In the genomic region with DNA sequence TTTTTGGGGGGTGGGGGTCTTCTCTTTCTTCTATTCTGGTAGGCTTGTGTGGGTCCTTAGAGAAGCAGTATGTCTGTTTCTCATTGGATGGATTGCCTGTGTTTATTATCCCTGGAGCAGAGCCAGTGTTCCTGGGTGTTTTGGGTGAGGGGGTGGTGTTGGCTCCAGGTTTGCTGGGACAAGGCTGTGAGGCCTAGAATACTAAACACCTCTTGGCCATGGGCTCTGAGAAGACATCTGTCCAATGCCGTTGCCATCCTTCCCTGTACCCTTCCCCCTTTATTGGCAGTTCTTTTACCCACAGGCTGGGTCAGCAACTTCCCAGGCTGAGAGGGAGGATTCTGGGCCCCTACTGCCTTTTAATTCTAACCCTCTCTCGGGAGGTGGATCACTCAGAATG, we compare ENCODE assay signal across 20 mouse cellular contexts. TPM values are rescaled to one million over a fixed set of nuclear protein-coding genes. Genes with fewer than 3 reads are reported as not detected.
DNase-seq lines count a peak whose midpoint lies in the region; ATAC-seq and TF ChIP-seq lines count a peak whose summit lies in the region.
"Had no signal": no experiment of that assay in that cellular context is flagged by ENCODE, and none has a peak within 500 bp of the region (broad histone marks: within the 10 kb centered on the region; RNA-seq: fewer than 3 reads in every experiment).

No protein-coding gene starts in this region.

- DNase-seq in cerebellum, postnatal 14 days, result peak; percentile 35 to 46
- DNase-seq in cerebellum, adult 18-20 months, result no peak
- DNase-seq in brain, embryonic 14.5 days (ENCODE audit: low read depth), result peak; percentile 44
- no peak for DNase-seq in kidney, adult 18-20 months
- DNase-seq: adrenal gland, postnatal 10 days; cerebellum, adult 11 months; heart, adult 18-20 months; heart, postnatal 36 days; lung, adult 2 months; lung, postnatal 36 days had no signal

- H3K9ac ChIP-seq in hindbrain, embryonic 13.5 days, result no peak overlapping the region
- no peak overlapping the region for H3K9ac ChIP-seq in hindbrain, embryonic 12.5 days
- no peak overlapping the region for H3K9ac ChIP-seq in midbrain, embryonic 16.5 days (ENCODE audit: low read depth, low read length)
- H3K9ac ChIP-seq in midbrain, embryonic 13.5 days (replicated peaks), result no peak overlapping the region
- H3K9ac ChIP-seq: limb, embryonic 12.5 days; liver, embryonic 12.5 days had no signal

- no peaks in the 10 kb centered on the region for H3K27me3 ChIP-seq in hindbrain, embryonic 13.5 days
- no peaks in the 10 kb centered on the region for H3K27me3 ChIP-seq in hindbrain, embryonic 12.5 days
- H3K27me3 ChIP-seq in midbrain, embryonic 16.5 days (ENCODE audit: control insufficient read depth, insufficient read depth, low read depth, low read length), result no peaks in the 10 kb centered on the region
- H3K27me3 ChIP-seq in midbrain, embryonic 13.5 days, result no peaks in the 10 kb centered on the region
- H3K27me3 ChIP-seq: limb, embryonic 12.5 days; liver, embryonic 12.5 days had no signal

- 59% methylated on average over 2 of the region's 2 CpGs for WGBS in hindbrain, embryonic 13.5 days
- whole genome bisulfite sequencing in hindbrain, embryonic 12.5 days, result 89% methylated on average over 2 of the region's 2 CpGs
- 88% methylated on average over 2 of the region's 2 CpGs for WGBS in midbrain, embryonic 16.5 days
- WGBS in midbrain, embryonic 13.5 days, result 70% methylated on average over 2 of the region's 2 CpGs

- no peak for TF ChIP-seq CTCF in brain, embryonic 14.5 days (IDR thresholded peaks at IDR 0.05; ENCODE audit: borderline replicate concordance, extremely low read depth, insufficient read depth, insufficient read length)

- H3K36me3 ChIP-seq in hindbrain, embryonic 13.5 days, result peaks cover 4% of the 10 kb centered on the region; the same call in 1 of the 2 replicates
- H3K36me3 ChIP-seq in hindbrain, embryonic 12.5 days, result no peaks in the 10 kb centered on the region
- no peaks in the 10 kb centered on the region for H3K36me3 ChIP-seq in midbrain, embryonic 16.5 days (ENCODE audit: control insufficient read depth, insufficient read depth, low read length)
- H3K36me3 ChIP-seq in midbrain, embryonic 13.5 days, result peaks cover 8% of the 10 kb centered on the region

- H3K4me3 ChIP-seq in hindbrain, embryonic 13.5 days, result no peak overlapping the region
- no peak overlapping the region for H3K4me3 ChIP-seq in hindbrain, embryonic 12.5 days
- H3K4me3 ChIP-seq in midbrain, embryonic 16.5 days (ENCODE audit: low read depth, low read length), result no peak overlapping the region
- H3K4me3 ChIP-seq in midbrain, embryonic 13.5 days (replicated peaks), result no peak overlapping the region
- H3K4me3 ChIP-seq: forebrain, embryonic 10.5 days; limb, embryonic 12.5 days; liver, embryonic 12.5 days had no signal

- no peaks in the 10 kb centered on the region for H3K9me3 ChIP-seq in hindbrain, embryonic 13.5 days
- no peaks in the 10 kb centered on the region for H3K9me3 ChIP-seq in hindbrain, embryonic 12.5 days (replicated peaks)
- no peaks in the 10 kb centered on the region for H3K9me3 ChIP-seq in midbrain, embryonic 16.5 days (replicated peaks; ENCODE audit: control insufficient read depth, low read length, poor library complexity, severe bottlenecking)
- H3K9me3 ChIP-seq in midbrain, embryonic 13.5 days, result no peaks in the 10 kb centered on the region
- H3K9me3 ChIP-seq: forebrain, embryonic 10.5 days; limb, embryonic 12.5 days; liver, embryonic 12.5 days had no signal

- no peak for TF ChIP-seq POLR2A in brain, embryonic 14.5 days (IDR thresholded peaks at IDR 0.05; ENCODE audit: borderline replicate concordance, extremely low read depth, insufficient read depth, insufficient read length, poor library complexity, severe bottlenecking)

- H3K4me2 ChIP-seq in hindbrain, embryonic 13.5 days, result no peak overlapping the region
- no peak overlapping the region for H3K4me2 ChIP-seq in hindbrain, embryonic 12.5 days (replicated peaks)
- no peak overlapping the region for H3K4me2 ChIP-seq in midbrain, embryonic 16.5 days (ENCODE audit: low read length)
- H3K4me2 ChIP-seq in midbrain, embryonic 13.5 days (replicated peaks), result no peak overlapping the region
- H3K4me2 ChIP-seq: limb, embryonic 12.5 days; liver, embryonic 12.5 days had no signal

- H3K27ac ChIP-seq in hindbrain, embryonic 13.5 days, result no peak overlapping the region
- H3K27ac ChIP-seq in hindbrain, embryonic 12.5 days, result no peak overlapping the region
- no peak overlapping the region for H3K27ac ChIP-seq in midbrain, embryonic 16.5 days (ENCODE audit: low read length)
- H3K27ac ChIP-seq in midbrain, embryonic 13.5 days, result no peak overlapping the region
- H3K27ac ChIP-seq: forebrain, embryonic 10.5 days; limb, embryonic 12.5 days; liver, embryonic 12.5 days had no signal

- H3K4me1 ChIP-seq in hindbrain, embryonic 13.5 days (replicated peaks), result peaks cover 28% of the 10 kb centered on the region
- peaks cover 10% of the 10 kb centered on the region for H3K4me1 ChIP-seq in hindbrain, embryonic 12.5 days
- peaks cover 15% of the 10 kb centered on the region for H3K4me1 ChIP-seq in midbrain, embryonic 16.5 days (ENCODE audit: control insufficient read depth, insufficient read depth, low read length)
- peaks cover 31% of the 10 kb centered on the region for H3K4me1 ChIP-seq in midbrain, embryonic 13.5 days (replicated peaks)

- peak; percentile 61 for ATAC-seq in hindbrain, embryonic 13.5 days (ENCODE audit: low FRiP score)
- ATAC-seq in hindbrain, embryonic 12.5 days (ENCODE audit: low FRiP score), result no peak
- ATAC-seq in midbrain, embryonic 16.5 days, result 0 out of 2 replicates have a peak, but pooled peaks have one; percentile 51
- no peak for ATAC-seq in midbrain, embryonic 13.5 days
- ATAC-seq: activated CD4-positive, CD25-positive, alpha-beta regulatory T cell, adult 4 months; CD4-positive, CD25-positive, alpha-beta regulatory T cell, adult 4 months; intestine, embryonic 16.5 days; liver, embryonic 12.5 days had no signal

RNA-seq across cellular contexts. Expression of a gene that starts 6.7 kb away (rescaled TPM):
- polyA plus RNA-seq in hindbrain, embryonic 13.5 days (2015; fragmentation: Nextera tagmentation; extraction: Ambion mirVana), result 44.2 and 48.3 TPM in 2 replicates
- 60.8 and 72.2 TPM in 2 replicates for polyA plus RNA-seq in hindbrain, embryonic 12.5 days (2016; fragmentation: Nextera tagmentation; extraction: Ambion mirVana)
- 41.8 and 42.0 TPM in 2 replicates for polyA plus RNA-seq in midbrain, embryonic 16.5 days (2015; fragmentation: Nextera tagmentation; extraction: Ambion mirVana)
- polyA plus RNA-seq in midbrain, embryonic 13.5 days (2015; fragmentation: Nextera tagmentation; extraction: Ambion mirVana), result 46.4 and 53.2 TPM in 2 replicates
- polyA plus RNA-seq in brain, embryonic 14.5 days (2012; rRNA removed), result 42.4 and 56.4 TPM in 2 replicates

RNA-seq across cellular contexts. Expression of a gene that starts 25.8 kb away (rescaled TPM):
- polyA plus RNA-seq in hindbrain, embryonic 13.5 days (2015; fragmentation: Nextera tagmentation; extraction: Ambion mirVana), result 2.5 and 3.0 TPM in 2 replicates
- 1.1 and 2.0 TPM in 2 replicates for polyA plus RNA-seq in hindbrain, embryonic 12.5 days (2016; fragmentation: Nextera tagmentation; extraction: Ambion mirVana)
- 3.3 and 3.8 TPM in 2 replicates for polyA plus RNA-seq in midbrain, embryonic 16.5 days (2015; fragmentation: Nextera tagmentation; extraction: Ambion mirVana)
- 1.4 and 2.1 TPM in 2 replicates for polyA plus RNA-seq in midbrain, embryonic 13.5 days (2015; fragmentation: Nextera tagmentation; extraction: Ambion mirVana)
- polyA plus RNA-seq in brain, embryonic 14.5 days (2012; rRNA removed), result 5.7 and 6.2 TPM in 2 replicates

RNA-seq across cellular contexts. Expression of a gene that starts 30.2 kb away (rescaled TPM):
- polyA plus RNA-seq in hindbrain, embryonic 13.5 days (2015; fragmentation: Nextera tagmentation; extraction: Ambion mirVana), result 16.0 and 18.7 TPM in 2 replicates
- 9.5 and 10.0 TPM in 2 replicates for polyA plus RNA-seq in hindbrain, embryonic 12.5 days (2016; fragmentation: Nextera tagmentation; extraction: Ambion mirVana)
- polyA plus RNA-seq in midbrain, embryonic 16.5 days (2015; fragmentation: Nextera tagmentation; extraction: Ambion mirVana), result 23.6 and 27.2 TPM in 2 replicates
- polyA plus RNA-seq in midbrain, embryonic 13.5 days (2015; fragmentation: Nextera tagmentation; extraction: Ambion mirVana), result 20.8 and 21.9 TPM in 2 replicates
- polyA plus RNA-seq in brain, embryonic 14.5 days (2012; rRNA removed), result 19.8 and 23.3 TPM in 2 replicates

RNA-seq across cellular contexts. Expression of a gene that starts 36.0 kb away (rescaled TPM):
- polyA plus RNA-seq in hindbrain, embryonic 13.5 days (2015; fragmentation: Nextera tagmentation; extraction: Ambion mirVana), result 40.9 and 42.3 TPM in 2 replicates
- polyA plus RNA-seq in hindbrain, embryonic 12.5 days (2016; fragmentation: Nextera tagmentation; extraction: Ambion mirVana), result 35.1 and 40.1 TPM in 2 replicates
- polyA plus RNA-seq in midbrain, embryonic 16.5 days (2015; fragmentation: Nextera tagmentation; extraction: Ambion mirVana), result 44.9 and 45.2 TPM in 2 replicates
- polyA plus RNA-seq in midbrain, embryonic 13.5 days (2015; fragmentation: Nextera tagmentation; extraction: Ambion mirVana), result 34.6 and 41.5 TPM in 2 replicates
- polyA plus RNA-seq in brain, embryonic 14.5 days (2012; rRNA removed), result 41.0 and 60.1 TPM in 2 replicates

RNA-seq across cellular contexts. Expression of a gene that starts 51.2 kb away (rescaled TPM):
- 214 and 222 TPM in 2 replicates for polyA plus RNA-seq in hindbrain, embryonic 13.5 days (2015; fragmentation: Nextera tagmentation; extraction: Ambion mirVana)
- 172 and 178 TPM in 2 replicates for polyA plus RNA-seq in hindbrain, embryonic 12.5 days (2016; fragmentation: Nextera tagmentation; extraction: Ambion mirVana)
- 228 and 250 TPM in 2 replicates for polyA plus RNA-seq in midbrain, embryonic 16.5 days (2015; fragmentation: Nextera tagmentation; extraction: Ambion mirVana)
- polyA plus RNA-seq in midbrain, embryonic 13.5 days (2015; fragmentation: Nextera tagmentation; extraction: Ambion mirVana), result 216 and 236 TPM in 2 replicates
- 191 and 193 TPM in 2 replicates for polyA plus RNA-seq in brain, embryonic 14.5 days (2012; rRNA removed)

Comparison
In these comparisons a context has a peak if more than half of its experiments do, and no peak if none do; other contexts are left out.
1. DNase-seq: peak in cerebellum, postnatal 14 days (2 of 2) and brain, embryonic 14.5 days (single experiment); none in cerebellum, adult 18-20 months (0 of 2) and kidney, adult 18-20 months (single experiment).
2. ATAC-seq: peak in hindbrain, embryonic 13.5 days (single experiment) and midbrain, embryonic 16.5 days (single experiment); none in hindbrain, embryonic 12.5 days (single experiment) and midbrain, embryonic 13.5 days (single experiment).